Mouse (Mus musculus): ENCODE data around the gene Cks1b. TPM values are rescaled to one million over a fixed set of nuclear protein-coding genes. Genes with fewer than 3 reads are reported as not detected.
A peak's percentile ranks its signal among the peaks of the same experiment; 100 is the strongest.

Cks1b gene
- total RNA-seq, 1 experiment from 2014 or later = 2.4 TPM

GRCm38 (mm10) chr3:89409701-89410100 lies 8.5 kb downstream of the Cks1b start:
- no peak for ATAC-seq (ENCODE audit: extremely low read depth, insufficient number of reproducible peaks, low FRiP score, poor library complexity, severe bottlenecking)

- no peak for ATAC-seq (ENCODE audit: extremely low read depth, insufficient number of reproducible peaks, low FRiP score, poor library complexity, severe bottlenecking)
These were observed 9.7 kb downstream of the Cks1b start for GRCm38 (mm10) chr3:89408448-89408847.

- ATAC-seq (ENCODE audit: extremely low read depth, insufficient number of reproducible peaks, low FRiP score, poor library complexity, severe bottlenecking) = no peak
These were observed 11.3 kb downstream of the Cks1b start for GRCm38 (mm10) chr3:89406887-89407286.

GRCm38 (mm10) chr3:89402693-89403092 lies 15.5 kb downstream of the Cks1b start, which contains the start of gene Lenep:
Gene Lenep, minus strand, starts transcription at chr3:89402793.
- ATAC-seq (ENCODE audit: extremely low read depth, insufficient number of reproducible peaks, low FRiP score, poor library complexity, severe bottlenecking) = no peak

GRCm38 (mm10) chr3:89401329-89401728 lies 16.9 kb downstream of the Cks1b start:
- no peak for ATAC-seq (ENCODE audit: extremely low read depth, insufficient number of reproducible peaks, low FRiP score, poor library complexity, severe bottlenecking)

GRCm38 (mm10) chr3:89396654-89397005 lies 21.6 kb downstream of the Cks1b start:
- no peak for ATAC-seq (ENCODE audit: extremely low read depth, insufficient number of reproducible peaks, low FRiP score, poor library complexity, severe bottlenecking)

GRCm38 (mm10) chr3:89395806-89396653 lies 22.2 kb downstream of the Cks1b start:
- ATAC-seq (ENCODE audit: extremely low read depth, insufficient number of reproducible peaks, low FRiP score, poor library complexity, severe bottlenecking) = peak; percentile 18; the same call in 1 of the 2 replicates

GRCm38 (mm10) chr3:89395419-89395805 lies 22.8 kb downstream of the Cks1b start:
- no peak for ATAC-seq (ENCODE audit: extremely low read depth, insufficient number of reproducible peaks, low FRiP score, poor library complexity, severe bottlenecking)

- ATAC-seq (ENCODE audit: extremely low read depth, insufficient number of reproducible peaks, low FRiP score, poor library complexity, severe bottlenecking) = no peak
These were observed 23.3 kb downstream of the Cks1b start for GRCm38 (mm10) chr3:89394894-89395256.

- peak; percentile 59 for ATAC-seq (ENCODE audit: extremely low read depth, insufficient number of reproducible peaks, low FRiP score, poor library complexity, severe bottlenecking)
These were observed 23.9 kb downstream of the Cks1b start, which contains the start of gene Zbtb7b for GRCm38 (mm10) chr3:89394006-89394893. Gene Zbtb7b, minus strand, starts transcription at chr3:89394776.

- ATAC-seq (ENCODE audit: extremely low read depth, insufficient number of reproducible peaks, low FRiP score, poor library complexity, severe bottlenecking) = peak; percentile 78
These were observed 24.6 kb downstream of the Cks1b start for GRCm38 (mm10) chr3:89393605-89394004.

- ATAC-seq (ENCODE audit: extremely low read depth, insufficient number of reproducible peaks, low FRiP score, poor library complexity, severe bottlenecking) = no peak
These were observed 25.3 kb downstream of the Cks1b start for GRCm38 (mm10) chr3:89392871-89393311.

- no peak for ATAC-seq (ENCODE audit: extremely low read depth, insufficient number of reproducible peaks, low FRiP score, poor library complexity, severe bottlenecking)
These were observed 26.3 kb downstream of the Cks1b start for GRCm38 (mm10) chr3:89391663-89392511.

GRCm38 (mm10) chr3:89390699-89391662 lies 27.2 kb downstream of the Cks1b start:
- ATAC-seq (ENCODE audit: extremely low read depth, insufficient number of reproducible peaks, low FRiP score, poor library complexity, severe bottlenecking) = no peak

- ATAC-seq (ENCODE audit: extremely low read depth, insufficient number of reproducible peaks, low FRiP score, poor library complexity, severe bottlenecking) = no peak
These were observed 28.1 kb downstream of the Cks1b start for GRCm38 (mm10) chr3:89390111-89390515.

GRCm38 (mm10) chr3:89388901-89389740 lies 29.1 kb downstream of the Cks1b start:
- peak; percentile 47 for ATAC-seq (ENCODE audit: extremely low read depth, insufficient number of reproducible peaks, low FRiP score, poor library complexity, severe bottlenecking)

All from neutrophil, adult 5-6 weeks (primary cell).